Mouse (Mus musculus) gastrocnemius, adult 18-20 months (tissue): ENCODE data around the gene Gm49396. TPM values are rescaled to one million over a fixed set of nuclear protein-coding genes. Genes with fewer than 3 reads are reported as not detected.
A peak's percentile ranks its signal among the peaks of the same experiment; 100 is the strongest.

ENCODE experiments used
- DNase-seq: peaks from one replicate; pipeline ENCODE4 v3.0.0; 2021; ENCODE audit warnings: low spot score
- long read RNA-seq, 2 experiments: library from polyadenylated mRNA; stranded (forward); transcript quantifications; one replicate each; pipeline ENCODE4 v2.0.0; 2021
- total RNA-seq, 2 experiments: library from RNA; stranded (reverse); gene quantifications; 2 replicates each; pipeline ENCODE4 v1.2.3; 2021

Gene Gm49396
- 1 to 10 TPM; 1.0 to 1.3 TPM for total RNA-seq
- long read RNA-seq, experiment 1, partial matches to known transcripts = 7 of 15 reads
- long read RNA-seq, experiment 1, other reads (novel, unspliced or antisense) = 6 of 15 reads
- long read RNA-seq, experiment 2, partial matches to known transcripts = 3 of 10 reads
- long read RNA-seq, experiment 2, other reads (novel, unspliced or antisense) = 6 of 10 reads

- DNase-seq = peak; percentile 97
These were observed at the start of gene Gm49396, which contains the start of the genes U2af1l4 and Psenen for GRCm38 (mm10) chr7:30563117-30563905. TSS of gene Gm49396 (plus strand) at chr7:30563344. TSS of gene U2af1l4 (plus strand) at chr7:30563301. TSS of gene Psenen (minus strand) at chr7:30563627.

GRCm38 (mm10) chr7:30515003-30515760, 48.0 kb upstream of the Gm49396 start:
- DNase-seq = no peak

GRCm38 (mm10) chr7:30518325-30518724, 44.8 kb upstream of the Gm49396 start:
- no peak for DNase-seq

GRCm38 (mm10) chr7:30520396-30520795, 42.7 kb upstream of the Gm49396 start:
- no peak for DNase-seq

GRCm38 (mm10) chr7:30520856-30521255, 42.3 kb upstream of the Gm49396 start:
- no peak for DNase-seq

GRCm38 (mm10) chr7:30522871-30523270, 40.3 kb upstream of the Gm49396 start:
- no peak for DNase-seq

GRCm38 (mm10) chr7:30524487-30524886, 38.7 kb upstream of the Gm49396 start:
- no peak for DNase-seq

GRCm38 (mm10) chr7:30525954-30526353, 37.2 kb upstream of the Gm49396 start:
- DNase-seq = no peak

- no peak for DNase-seq
These were observed 36.7 kb upstream of the Gm49396 start for GRCm38 (mm10) chr7:30526399-30526798.

GRCm38 (mm10) chr7:30526981-30527380, 36.2 kb upstream of the Gm49396 start:
- DNase-seq = no peak

- no peak for DNase-seq
These were observed 31.8 kb upstream of the Gm49396 start for GRCm38 (mm10) chr7:30531291-30531815.

- DNase-seq = no peak
These were observed 30.2 kb upstream of the Gm49396 start for GRCm38 (mm10) chr7:30532931-30533330.

GRCm38 (mm10) chr7:30533941-30534632, 29.1 kb upstream of the Gm49396 start:
- DNase-seq = no peak

GRCm38 (mm10) chr7:30534633-30535577, 28.2 kb upstream of the Gm49396 start, which contains the start of gene Arhgap33:
TSS of gene Arhgap33 (minus strand) at chr7:30535060.
- DNase-seq = peak; percentile 92

- DNase-seq = no peak
These were observed 22.6 kb upstream of the Gm49396 start for GRCm38 (mm10) chr7:30540572-30540971.

- no peak for DNase-seq
These were observed 18.8 kb upstream of the Gm49396 start for GRCm38 (mm10) chr7:30544327-30544726.

GRCm38 (mm10) chr7:30549880-30550279, 13.3 kb upstream of the Gm49396 start:
- DNase-seq = no peak

- no peak for DNase-seq
These were observed 12.5 kb upstream of the Gm49396 start for GRCm38 (mm10) chr7:30550603-30551002.

GRCm38 (mm10) chr7:30551445-30552101, 11.6 kb upstream of the Gm49396 start:
- no peak for DNase-seq
